Mouse (Mus musculus) layer of hippocampus, postnatal 36 days (tissue): ENCODE measurements around the gene Fgfr2. TPM values are rescaled to one million over a fixed set of nuclear protein-coding genes. Genes with fewer than 3 reads are reported as not detected.

Source experiments
- DNase-seq, 2 experiments: peaks; one replicate each; pipeline ENCODE4 v3.0.0; 2022
- total RNA-seq, 2 experiments: library from RNA; stranded (reverse); gene quantifications; 2 replicates each; pipeline ENCODE4 v1.2.3; 2021

The Fgfr2 gene
- total RNA-seq, 2 experiments from 2014 or later = 45.4 to 47.9 TPM

- DNase-seq = no peak
Measured at GRCm38 (mm10) chr7:132887019-132887804, 235.9 kb downstream of the Fgfr2 start.

GRCm38 (mm10) chr7:132884031-132884430 lies 239.1 kb downstream of the Fgfr2 start:
- DNase-seq = no peak

GRCm38 (mm10) chr7:132882343-132882742 lies 240.8 kb downstream of the Fgfr2 start:
- DNase-seq = no peak

- DNase-seq = no peak
Measured at GRCm38 (mm10) chr7:132880276-132880675, 242.9 kb downstream of the Fgfr2 start.

- DNase-seq = no peak
Measured at GRCm38 (mm10) chr7:132875391-132876086, 247.6 kb downstream of the Fgfr2 start.

GRCm38 (mm10) chr7:132873043-132873442 lies 250.1 kb downstream of the Fgfr2 start:
- DNase-seq = no peak

- DNase-seq = no peak
Measured at GRCm38 (mm10) chr7:132866316-132866715, 256.8 kb downstream of the Fgfr2 start.

- DNase-seq = peak; percentile 89 to 92
Measured at GRCm38 (mm10) chr7:132859042-132859958, 263.9 kb downstream of the Fgfr2 start, which contains the start of gene Abraxas2. Abraxas2 (plus strand) TSS chr7:132859225.

GRCm38 (mm10) chr7:132858043-132858608 lies 265.0 kb downstream of the Fgfr2 start:
- DNase-seq = no peak

GRCm38 (mm10) chr7:132856083-132856482 lies 267.1 kb downstream of the Fgfr2 start:
- no peak for DNase-seq

GRCm38 (mm10) chr7:132853946-132854345 lies 269.2 kb downstream of the Fgfr2 start:
- DNase-seq = no peak

GRCm38 (mm10) chr7:132853361-132853760 lies 269.8 kb downstream of the Fgfr2 start:
- DNase-seq = no peak

- DNase-seq = peak; percentile 82 to 85
Measured at GRCm38 (mm10) chr7:132852173-132852844, 270.8 kb downstream of the Fgfr2 start, which contains the start of gene Eef1akmt2. Eef1akmt2 (minus strand) TSS chr7:132852673.

GRCm38 (mm10) chr7:132843152-132843551 lies 280.0 kb downstream of the Fgfr2 start:
- DNase-seq = no peak

- no peak for DNase-seq
Measured at GRCm38 (mm10) chr7:132842455-132842854, 280.7 kb downstream of the Fgfr2 start.

- no peak for DNase-seq
Measured at GRCm38 (mm10) chr7:132841287-132841686, 281.9 kb downstream of the Fgfr2 start.

- no peak for DNase-seq
Measured at GRCm38 (mm10) chr7:132830955-132831354, 292.2 kb downstream of the Fgfr2 start.

GRCm38 (mm10) chr7:132824346-132825022 lies 298.7 kb downstream of the Fgfr2 start:
- DNase-seq = no peak

- DNase-seq = no peak
Measured at GRCm38 (mm10) chr7:132823832-132824231, 299.3 kb downstream of the Fgfr2 start.

- DNase-seq = no peak
Measured at GRCm38 (mm10) chr7:132820692-132821091, 302.5 kb downstream of the Fgfr2 start.

GRCm38 (mm10) chr7:132817056-132817455 lies 306.1 kb downstream of the Fgfr2 start:
- DNase-seq = no peak
